Mouse (Mus musculus) stomach, embryonic 15.5 days (tissue): ENCODE data around the gene Bub3. TPM values are rescaled to one million over a fixed set of nuclear protein-coding genes. Genes with fewer than 3 reads are reported as not detected.

Source experiments
- polyA plus RNA-seq: library from polyadenylated mRNA; unstranded; fragments of >200 nt; fragmentation: Nextera tagmentation; extraction: Ambion mirVana; gene quantifications from 2 replicates; pipeline ENCODE4 v1.2.1, GENCODE M21; 2015

Bub3 gene
- polyA plus RNA-seq, 1 experiment from 2014 or later: 187 TPM

Other genes with a start within 250 kb of the Bub3 start
- gene Cuzd1, start 237.9 kb upstream of the Bub3 start, polyA plus RNA-seq: 0.36 and 0.40 TPM in 2 replicates
- not detected in 2 replicates for gene Fam24b, start 230.7 kb upstream of the Bub3 start, polyA plus RNA-seq
- not detected in 2 replicates for gene Fam24a, start 226.4 kb upstream of the Bub3 start, polyA plus RNA-seq
- 17.7 and 19.2 TPM in 2 replicates for gene 2310057M21Rik, start 197.5 kb upstream of the Bub3 start, polyA plus RNA-seq
- gene Pstk, start 189.1 kb upstream of the Bub3 start, polyA plus RNA-seq: 69.8 and 75.2 TPM in 2 replicates
- 11.4 and 13.2 TPM in 2 replicates for gene Ikzf5, start 149.7 kb upstream of the Bub3 start, polyA plus RNA-seq
- gene Acadsb, start 149.6 kb upstream of the Bub3 start, polyA plus RNA-seq: 92.4 and 103 TPM in 2 replicates
- 1.6 and 2.0 TPM in 2 replicates for gene Hmx3, start 17.4 kb upstream of the Bub3 start, polyA plus RNA-seq
- gene Hmx2, start 11.4 kb upstream of the Bub3 start, polyA plus RNA-seq: 1.0 and 1.4 TPM in 2 replicates